Mouse (Mus musculus): Measurements from ENCODE around the gene Plscr4.

DNA sequence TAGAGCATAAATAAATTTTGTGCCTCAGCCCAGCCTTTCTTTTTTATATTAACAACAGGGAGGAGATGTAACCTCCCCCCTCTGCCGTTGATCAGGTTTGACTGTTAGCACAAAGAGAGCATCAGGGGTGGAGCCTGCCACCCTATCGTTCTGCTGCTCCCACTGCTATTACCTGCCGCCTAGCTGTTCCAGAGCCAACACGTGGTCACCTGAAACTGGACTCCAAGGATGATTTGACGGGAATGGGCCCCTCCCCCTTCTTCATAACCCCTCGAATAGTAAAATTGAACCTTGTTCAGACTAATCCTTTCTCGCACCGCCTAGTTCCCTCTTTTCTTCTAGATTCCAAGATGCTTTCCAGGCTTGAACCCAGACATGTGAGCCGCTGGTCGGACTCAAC is 63.6 kb downstream of the Plscr4 start:
- TF ChIP-seq POLR2A (IDR thresholded peaks at IDR 0.05; ENCODE audit: extremely low read depth, insufficient read depth, low read length): no peak
- TF ChIP-seq CTCF (IDR thresholded peaks at IDR 0.05; ENCODE audit: low read depth, low read length): no peak

All from liver, adult 2 months (tissue).